Mouse (Mus musculus): ENCODE measurements around the gene Tomt.

Tomt gene

DNA sequence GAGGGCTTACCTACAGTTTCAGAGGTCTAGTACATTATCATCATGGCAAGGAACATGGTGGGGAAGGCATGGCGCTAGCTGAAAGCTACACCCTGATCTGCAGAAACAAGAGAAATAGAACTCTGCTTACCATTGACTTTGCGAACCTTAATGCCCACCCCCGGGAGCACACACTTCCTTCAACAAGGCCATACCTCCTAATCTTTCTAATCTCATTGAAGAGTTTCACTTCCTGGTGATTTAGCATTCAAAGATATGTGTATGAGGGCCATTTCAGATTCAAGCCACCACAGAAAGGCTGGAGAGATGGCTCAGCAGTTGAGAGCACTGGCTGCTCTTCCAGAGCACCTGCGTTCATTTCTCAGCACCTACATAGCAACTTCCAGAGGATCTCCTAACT, 49.1 kb downstream of the Tomt start, which contains the start of gene Folr2:
Gene Folr2 (minus strand): TSS at position 101 of the 400 bp plus-strand sequence.
- DNase-seq (ENCODE audit: extremely low spot score) = no peak

GRCm38 (mm10) chr7:101853816-101854215, 52.3 kb downstream of the Tomt start:
- DNase-seq (ENCODE audit: extremely low spot score) = no peak

GRCm38 (mm10) chr7:101852846-101853245, 53.3 kb downstream of the Tomt start:
- DNase-seq (ENCODE audit: extremely low spot score) = no peak

GRCm38 (mm10) chr7:101851689-101852088, 54.5 kb downstream of the Tomt start:
- no peak for DNase-seq (ENCODE audit: extremely low spot score)

All from embryo, embryonic 9.5 days (tissue).